Mouse (Mus musculus) left cerebral cortex, postnatal 25 days (tissue): ENCODE measurements around the gene Adk. TPM values are rescaled to one million over a fixed set of nuclear protein-coding genes. Genes with fewer than 3 reads are reported as not detected.

Source experiments
- DNase-seq, 2 experiments: peaks; one replicate each; pipeline ENCODE4 v3.0.0; 2022; ENCODE audit warnings: low spot score in 2 of 2, mixed read lengths in 1 of 2
- intact Hi-C: fragments of 180-260 bp; cut with DNase I; formaldehyde crosslinking; loops from one replicate; pipeline ENCODE4 v1.15.1; 2025
- total RNA-seq, 2 experiments: library from RNA; stranded (reverse); gene quantifications; 2 replicates each; pipeline ENCODE4 v1.2.3; 2021

Gene Adk
- total RNA-seq, 2 experiments from 2014 or later, result 66.5 to 76.3 TPM

DNA sequence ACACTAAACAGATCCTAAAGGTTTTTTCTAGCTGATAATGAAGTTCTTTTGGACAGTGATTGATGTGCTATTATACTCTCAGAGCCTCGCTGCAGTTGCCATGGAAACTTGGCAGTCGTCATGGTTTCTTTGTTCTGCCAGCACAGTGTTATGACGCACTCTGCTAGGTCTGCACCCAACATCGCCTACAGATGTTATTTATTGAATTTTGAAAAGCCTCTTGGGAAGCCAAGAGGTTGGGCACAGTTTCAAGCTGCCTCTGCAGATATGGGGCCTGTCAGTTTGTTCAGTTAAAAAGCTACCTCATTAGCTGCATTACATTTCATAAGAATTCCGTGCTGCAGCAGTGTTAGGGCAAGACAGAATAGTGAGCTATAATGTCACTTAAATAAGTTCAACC is 316.8 kb downstream of the Adk start:
- peak; percentile 85 to 96 for DNase-seq
- intact Hi-C loops, result loop anchor here (2.0 to 5.0 kb wide), 2 partner anchors 57 to 130 kb away; no protein-coding TSS in a partner anchor

- intact Hi-C loops, result no loop called here
Observed at GRCm38 (mm10) chr14:21371946-21372345, 319.6 kb downstream of the Adk start.

DNA sequence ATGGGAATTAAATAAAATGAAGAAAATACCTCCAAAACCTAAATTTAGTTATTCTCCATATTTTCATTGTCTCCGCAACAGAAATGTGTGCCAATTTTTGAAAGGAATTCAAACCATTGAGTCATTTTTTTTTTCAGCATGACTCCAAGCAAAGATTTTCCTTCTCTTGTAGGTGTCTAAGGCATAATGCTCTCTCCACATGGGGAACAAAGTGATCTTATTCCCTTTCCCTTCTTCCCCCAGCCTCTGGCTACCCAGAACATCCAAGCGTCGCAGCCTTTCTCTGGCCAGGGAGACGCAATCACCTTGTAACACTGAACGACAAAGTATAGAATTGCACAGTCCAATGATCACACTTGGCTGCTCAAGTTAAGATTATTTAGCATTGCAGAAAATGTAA is 320.3 kb downstream of the Adk start:
- DNase-seq, result peak in 1 of 2 experiments; percentile 22
- intact Hi-C loops, result no loop called here

More at GRCm38 (mm10) chr14:21371946-21372345, 319.6 kb downstream of the Adk start:
- peak in 1 of 2 experiments; percentile 36 for DNase-seq

DNA sequence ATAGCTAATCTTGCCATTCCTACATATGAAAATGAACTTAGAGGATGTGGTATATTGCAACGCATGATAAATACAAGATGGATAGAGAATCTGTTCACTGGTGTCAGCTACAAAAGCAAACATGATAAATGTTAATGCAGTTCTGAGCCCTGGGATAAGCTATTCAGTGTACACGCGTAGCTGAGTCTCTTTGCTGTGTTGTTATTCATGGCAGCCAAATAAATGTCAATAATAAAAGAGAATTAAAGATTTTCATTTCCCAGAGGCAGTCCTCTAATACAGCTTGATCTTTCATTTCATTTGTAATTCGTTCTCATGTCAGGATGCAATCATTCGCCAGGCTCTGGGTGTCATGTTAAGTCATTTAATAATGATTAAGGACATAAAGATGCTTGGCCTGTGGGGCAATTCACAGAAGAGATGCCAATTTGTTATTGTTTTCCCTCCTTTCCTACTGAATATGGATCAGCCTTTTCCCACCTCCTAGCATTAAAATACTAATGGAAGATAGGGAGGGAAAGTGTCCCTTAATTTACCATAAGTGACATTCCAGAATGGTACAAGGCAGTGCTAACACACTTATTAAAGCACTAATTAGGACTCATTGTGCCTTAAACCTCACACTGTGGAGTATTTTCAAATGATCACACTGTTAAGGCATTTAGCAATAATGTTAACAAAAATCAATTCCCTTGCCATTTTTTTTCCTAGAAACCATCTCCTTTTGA is 331.5 kb downstream of the Adk start:
- DNase-seq, result no peak
- intact Hi-C loops, result no loop called here

GRCm38 (mm10) chr14:21399506-21399905 is 347.1 kb downstream of the Adk start:
- DNase-seq, result no peak
- intact Hi-C loops, result no loop called here

GRCm38 (mm10) chr14:21402157-21402601 is 349.8 kb downstream of the Adk start:
- peak in 1 of 2 experiments; percentile 11 for DNase-seq
- intact Hi-C loops, result no loop called here

DNA sequence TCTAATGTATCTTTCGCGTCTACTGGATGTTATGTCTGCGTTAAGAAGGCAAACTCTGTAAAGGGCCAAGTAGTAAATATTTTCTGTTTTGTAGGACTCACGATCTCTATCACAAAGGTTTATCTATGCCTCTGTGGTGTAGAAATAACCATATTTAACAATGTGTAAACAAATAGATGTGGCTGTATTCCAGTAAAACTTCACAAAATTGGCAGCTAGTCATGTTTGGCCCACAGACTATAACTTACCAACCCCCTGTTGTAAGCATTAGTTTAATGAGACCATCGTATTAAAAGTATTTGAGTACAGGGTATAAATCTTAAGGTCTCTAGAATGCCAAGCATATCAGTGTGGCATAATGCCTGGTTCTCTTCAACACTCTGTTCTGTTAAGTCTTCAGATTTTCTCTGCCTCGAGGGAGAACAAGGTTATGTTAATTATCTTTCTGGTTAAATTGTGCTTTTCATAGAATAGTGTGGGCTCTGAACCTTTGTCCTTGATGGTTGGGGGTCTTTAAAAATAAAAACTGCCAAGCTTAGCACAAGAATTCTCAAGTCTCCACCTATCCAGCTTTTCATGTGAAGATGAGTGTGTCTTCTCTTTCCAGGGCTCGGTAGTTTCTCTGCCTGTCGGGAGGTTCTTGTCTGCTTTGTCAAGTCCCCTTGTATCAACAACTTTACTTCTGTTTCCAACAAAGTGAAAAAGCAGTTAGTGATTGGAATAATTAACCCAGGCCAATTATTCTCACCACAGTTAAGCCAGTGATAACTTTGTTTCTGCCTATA is 350.4 kb downstream of the Adk start:
- intact Hi-C loops, result no loop called here
- no peak for DNase-seq

DNA sequence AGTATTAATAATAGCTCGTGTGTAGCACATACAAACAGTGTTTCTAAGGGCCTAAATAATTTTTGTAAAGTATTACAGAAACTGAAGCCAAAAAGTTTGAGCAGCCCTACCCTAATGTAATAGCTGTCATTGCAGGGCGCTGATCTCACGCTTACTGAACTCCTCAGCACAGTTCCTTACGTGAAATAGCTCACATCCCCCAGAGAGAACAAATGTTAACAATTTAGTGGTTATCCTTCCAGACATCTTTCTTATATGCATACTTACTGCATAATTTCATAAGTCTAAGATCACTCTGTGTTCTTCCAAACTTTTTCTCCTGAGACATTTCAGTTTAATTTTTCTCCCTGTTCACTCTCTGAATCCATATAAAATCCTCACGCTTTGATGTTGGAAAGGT is 354.6 kb downstream of the Adk start:
- intact Hi-C loops, result no loop called here
- DNase-seq, result no peak

DNA sequence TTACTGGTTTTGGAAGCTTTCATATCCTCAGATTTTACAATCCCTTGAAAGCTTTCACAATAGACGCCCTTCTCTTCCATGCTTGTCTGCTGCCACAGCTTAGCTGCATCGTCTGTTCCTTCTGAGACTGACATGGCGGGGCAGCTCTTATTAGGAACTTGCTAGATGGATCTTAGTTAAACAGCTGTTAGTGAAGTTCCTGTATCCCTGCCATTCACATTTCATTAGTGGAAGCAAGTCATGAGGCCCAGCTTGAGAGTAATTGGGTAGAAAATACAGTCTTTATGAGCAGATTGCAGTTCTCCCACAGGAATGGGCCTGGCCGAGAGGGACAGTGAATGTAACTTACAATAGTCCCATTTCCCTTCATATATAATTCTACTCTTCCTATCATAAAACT is 356.5 kb downstream of the Adk start:
- intact Hi-C loops, result no loop called here
- DNase-seq, result no peak

- intact Hi-C loops, result no loop called here
- DNase-seq, result no peak
Observed at GRCm38 (mm10) chr14:21410769-21411477, 358.5 kb downstream of the Adk start.

DNA sequence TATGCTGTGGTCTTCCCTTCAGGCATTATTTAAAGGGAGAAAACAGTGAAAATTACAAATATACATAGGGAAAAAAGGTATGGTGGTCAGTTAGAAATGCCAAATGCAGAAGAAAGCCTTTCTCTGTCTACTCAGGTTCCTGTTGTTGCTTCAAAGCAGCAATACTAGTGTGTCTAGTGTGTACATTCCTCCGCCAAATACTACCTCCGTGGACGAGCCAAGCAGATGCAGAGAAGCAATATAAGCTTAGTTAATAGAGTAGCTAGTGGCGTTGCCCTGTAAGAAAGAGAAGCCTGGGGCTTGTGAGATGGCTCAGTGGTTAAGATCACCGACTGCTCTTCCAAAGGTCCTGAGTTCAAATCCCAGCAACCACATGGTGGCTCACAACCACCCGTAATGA is 359.1 kb downstream of the Adk start:
- no peak for DNase-seq
- intact Hi-C loops, result no loop called here

GRCm38 (mm10) chr14:21418332-21418731 is 366.0 kb downstream of the Adk start:
- intact Hi-C loops, result no loop called here

DNA sequence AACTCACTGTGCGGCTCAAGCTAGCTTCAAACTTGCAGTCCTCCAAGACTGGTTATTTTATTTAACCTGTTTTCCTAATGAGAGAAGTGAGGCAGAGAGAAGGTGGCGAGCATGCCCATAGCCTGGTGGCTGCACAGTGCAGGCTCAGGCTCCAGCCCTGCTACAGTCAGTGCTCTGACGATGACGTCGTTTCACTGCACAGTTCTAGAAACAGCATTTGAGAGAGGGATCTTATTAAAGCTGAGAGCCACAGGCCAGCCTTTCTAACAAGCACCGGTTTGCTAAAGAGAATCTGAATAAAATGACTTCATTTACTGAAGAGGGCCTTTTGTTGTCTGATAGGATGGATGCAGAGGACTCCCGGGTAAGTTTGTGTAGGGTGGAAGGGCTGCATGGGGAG is 375.0 kb downstream of the Adk start:
- DNase-seq, result no peak
- intact Hi-C loops, result no loop called here

More at GRCm38 (mm10) chr14:21418332-21418731, 366.0 kb downstream of the Adk start:
- DNase-seq, result no peak

DNA sequence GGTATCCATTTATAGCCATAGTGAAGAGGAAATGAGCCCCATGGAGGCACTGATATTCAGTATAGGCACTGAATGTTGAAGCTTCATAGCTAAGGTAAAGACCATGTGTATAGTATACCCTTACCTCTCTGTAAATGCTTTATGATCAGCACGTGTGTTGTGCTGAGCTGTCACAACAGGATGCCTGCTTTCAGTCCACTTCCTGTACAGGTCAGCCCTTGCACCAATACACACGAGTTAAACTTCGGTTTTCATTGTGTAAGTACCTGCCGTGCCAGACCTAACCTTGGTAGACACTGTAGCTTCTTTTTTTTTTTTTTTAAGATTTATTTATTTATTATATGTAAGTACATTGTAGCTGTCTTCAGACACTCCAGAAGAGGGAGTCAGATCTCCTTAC is 381.0 kb downstream of the Adk start:
- DNase-seq, result no peak
- intact Hi-C loops, result no loop called here

GRCm38 (mm10) chr14:21433995-21434394 is 381.6 kb downstream of the Adk start:
- intact Hi-C loops, result no loop called here
- DNase-seq, result no peak

- intact Hi-C loops, result no loop called here
- DNase-seq, result no peak
Observed at GRCm38 (mm10) chr14:21434686-21435085, 382.3 kb downstream of the Adk start.

DNA sequence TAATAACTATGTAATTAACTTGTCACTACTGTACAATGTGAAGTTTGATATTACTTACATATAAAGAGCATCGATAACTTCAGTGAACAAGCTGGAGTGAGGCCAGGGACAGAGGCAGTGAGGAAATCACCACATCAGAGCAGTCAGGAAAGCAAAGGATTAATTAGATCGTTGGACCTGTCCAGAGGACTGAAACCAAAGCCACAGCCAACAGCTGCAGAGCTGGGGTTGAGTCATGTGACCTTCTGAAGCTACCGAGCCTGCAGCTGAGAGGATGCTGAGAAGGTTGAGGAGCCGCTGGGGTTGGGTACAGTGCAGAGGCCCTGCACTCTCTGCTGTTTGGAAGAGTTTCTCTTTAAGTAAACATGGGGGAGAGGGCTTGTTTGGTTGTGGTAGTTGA is 387.4 kb downstream of the Adk start:
- no peak for DNase-seq
- intact Hi-C loops, result no loop called here

GRCm38 (mm10) chr14:21440526-21440925 is 388.2 kb downstream of the Adk start:
- no peak for DNase-seq
- intact Hi-C loops, result no loop called here

- no peak for DNase-seq
- intact Hi-C loops, result no loop called here
Observed at GRCm38 (mm10) chr14:21441772-21442533, 389.6 kb downstream of the Adk start.

GRCm38 (mm10) chr14:21452581-21452980 is 400.2 kb downstream of the Adk start:
- intact Hi-C loops, result no loop called here
- DNase-seq, result no peak
